Mouse (Mus musculus) liver, embryonic 11.5 days (tissue): ENCODE measurements around the gene Gm17571. TPM values are rescaled to one million over a fixed set of nuclear protein-coding genes. Genes with fewer than 3 reads are reported as not detected.

ENCODE experiments used
- ATAC-seq: fragments of 200-750 bp; cut with Nextera tagmentation; replicated peaks from 2 replicates; pipeline ENCODE4 v1.8.0; 2017; ENCODE audit warnings: moderate number of reproducible peaks, mild to moderate bottlenecking, moderate TSS enrichment, moderate library complexity; ENCODE audit not compliant: low FRiP score
- DNase-seq: peaks from one replicate; pipeline ENCODE4 v3.0.0-alpha.2; 2017; ENCODE audit warnings: low spot score
- H3K27ac ChIP-seq: fragments of 300-500 bp; sonication (generic); 2 replicates; pipeline ENCODE4 v1.5.1; 2014; ENCODE audit warnings: mild to moderate bottlenecking, low read depth, low read length, control low read depth
- H3K27me3 ChIP-seq: fragments of 300-500 bp; sonication (generic); replicated peaks from 2 replicates; pipeline ENCODE4 v1.6.1; 2014; ENCODE audit warnings: low read length, mixed read lengths; ENCODE audit not compliant: control insufficient read depth, insufficient read depth
- H3K36me3 ChIP-seq: fragments of 300-500 bp; sonication (generic); 2 replicates; pipeline ENCODE4 v1.6.1; 2014; ENCODE audit warnings: mild to moderate bottlenecking, low read length, moderate library complexity, mixed read lengths; ENCODE audit not compliant: control insufficient read depth, insufficient read depth
- H3K4me1 ChIP-seq: fragments of 300-500 bp; sonication (generic); replicated peaks from 2 replicates; pipeline ENCODE4 v1.6.1; 2014; ENCODE audit warnings: low read length, mixed read lengths; ENCODE audit not compliant: control insufficient read depth, insufficient read depth
- H3K4me2 ChIP-seq: fragments of 300-500 bp; sonication (generic); 2 replicates; pipeline ENCODE4 v1.6.1; 2014; ENCODE audit warnings: mild to moderate bottlenecking, control low read depth, moderate library complexity
- H3K4me3 ChIP-seq: fragments of 300-500 bp; sonication (generic); 2 replicates; pipeline ENCODE4 v1.5.1; 2014; ENCODE audit warnings: low read depth, low read length, control low read depth
- H3K9ac ChIP-seq: fragments of 300-500 bp; sonication (generic); 2 replicates; pipeline ENCODE4 v1.6.1; 2014; ENCODE audit warnings: low read depth, low read length, control low read depth
- H3K9me3 ChIP-seq: fragments of 300-500 bp; sonication (generic); 2 replicates; pipeline ENCODE4 v1.6.1; 2016; ENCODE audit warnings: low read length, inconsistent platforms, mixed read lengths; ENCODE audit not compliant: control insufficient read depth
- WGBS: fragments of 180-500 bp; shearing (Covaris S2); extraction: QIAGEN DNeasy Blood & Tissue Kit; methylation state at CpG from one replicate; pipeline ENCODE4 v1.1.7; 2014; 5-methylcytosine and 5-hydroxymethylcytosine counted together
- polyA plus RNA-seq: library from polyadenylated mRNA; unstranded; fragments of >200 nt; fragmentation: Nextera tagmentation; extraction: Ambion mirVana; gene quantifications from 2 replicates; pipeline ENCODE4 v1.2.1, GENCODE M21; 2014

The Gm17571 gene
- not detected in 2 replicates for polyA plus RNA-seq

GRCm38 (mm10) chr9:13446703-13447285 is at the start of gene Gm17571:
Gene Gm17571, minus strand, starts transcription at chr9:13446753.
- WGBS: 46% methylated on average over 4 of the region's 4 CpGs
- Histone ChIP-seq H3K36me3 (no peaks in the 10 kb centered on the region), H3K4me3 (no peak within 1 kb of the TSS), H3K9ac (no peak within 1 kb of the TSS), H3K27me3 (no peaks in the 10 kb centered on the region), H3K27ac (no peak within 1 kb of the TSS), H3K9me3 (no peaks in the 10 kb centered on the region), H3K4me1 (no peaks in the 10 kb centered on the region), H3K4me2 (no peak within 1 kb of the TSS)
- no peak for ATAC-seq
- DNase-seq: no peak

- H3K27ac ChIP-seq: no peak overlapping the region
- no peak overlapping the region for H3K4me3 ChIP-seq
- no peaks in the 10 kb centered on the region for H3K36me3 ChIP-seq
- no peaks in the 10 kb centered on the region for H3K9me3 ChIP-seq
- ATAC-seq: no peak
- no peaks in the 10 kb centered on the region for H3K27me3 ChIP-seq
- no peak overlapping the region for H3K4me2 ChIP-seq
- no peak overlapping the region for H3K9ac ChIP-seq
- DNase-seq: no peak
- no peaks in the 10 kb centered on the region for H3K4me1 ChIP-seq
These were observed 49.0 kb upstream of the Gm17571 start for GRCm38 (mm10) chr9:13495530-13495929.

GRCm38 (mm10) chr9:13493746-13494145 is 47.2 kb upstream of the Gm17571 start:
- Histone ChIP-seq H3K27ac (no peak overlapping the region), H3K4me1 (no peaks in the 10 kb centered on the region), H3K27me3 (no peaks in the 10 kb centered on the region), H3K9ac (no peak overlapping the region), H3K4me3 (no peak overlapping the region), H3K4me2 (no peak overlapping the region), H3K36me3 (no peaks in the 10 kb centered on the region), H3K9me3 (no peaks in the 10 kb centered on the region)
- ATAC-seq (no peak), DNase-seq (no peak)
- WGBS: 82% methylated on average over 2 of the region's 2 CpGs

GRCm38 (mm10) chr9:13492807-13493206 is 46.3 kb upstream of the Gm17571 start:
- DNase-seq: no peak
- Histone ChIP-seq H3K4me1 (no peaks in the 10 kb centered on the region), H3K9ac (no peak overlapping the region), H3K27me3 (no peaks in the 10 kb centered on the region), H3K36me3 (no peaks in the 10 kb centered on the region), H3K4me3 (no peak overlapping the region), H3K9me3 (no peaks in the 10 kb centered on the region), H3K27ac (no peak overlapping the region), H3K4me2 (no peak overlapping the region)
- 75% methylated on average over 2 of the region's 2 CpGs for WGBS
- no peak for ATAC-seq

- H3K9ac ChIP-seq: no peak overlapping the region
- WGBS: 78% methylated on average over 9 of the region's 9 CpGs
- H3K4me1 ChIP-seq: no peaks in the 10 kb centered on the region
- no peak overlapping the region for H3K4me3 ChIP-seq
- H3K27me3 ChIP-seq: no peaks in the 10 kb centered on the region
- H3K27ac ChIP-seq: no peak overlapping the region
- H3K36me3 ChIP-seq: no peaks in the 10 kb centered on the region
- no peak overlapping the region for H3K4me2 ChIP-seq
- ATAC-seq (no peak), DNase-seq (no peak)
- no peaks in the 10 kb centered on the region for H3K9me3 ChIP-seq
These were observed 45.5 kb upstream of the Gm17571 start for GRCm38 (mm10) chr9:13491854-13492620.

- H3K27me3 ChIP-seq: no peaks in the 10 kb centered on the region
- H3K4me2 ChIP-seq: no peak overlapping the region
- no peaks in the 10 kb centered on the region for H3K9me3 ChIP-seq
- H3K4me1 ChIP-seq: no peaks in the 10 kb centered on the region
- WGBS: 30% methylated on average over 1 of the region's 1 CpGs
- no peak for DNase-seq
- H3K36me3 ChIP-seq: no peaks in the 10 kb centered on the region
- H3K4me3 ChIP-seq: no peak overlapping the region
- ATAC-seq: no peak
- no peak overlapping the region for H3K27ac ChIP-seq
- no peak overlapping the region for H3K9ac ChIP-seq
These were observed 44.6 kb upstream of the Gm17571 start for GRCm38 (mm10) chr9:13491107-13491506.

- Histone ChIP-seq H3K4me1 (peaks cover 4% of the 10 kb centered on the region; the same call in 1 of the 2 replicates), H3K27ac (no peak overlapping the region), H3K4me2 (no peak overlapping the region), H3K36me3 (no peaks in the 10 kb centered on the region), H3K9ac (no peak overlapping the region), H3K9me3 (no peaks in the 10 kb centered on the region), H3K4me3 (no peak overlapping the region), H3K27me3 (no peaks in the 10 kb centered on the region)
- no peak for ATAC-seq
- WGBS: 73% methylated on average over 1 of the region's 1 CpGs
- DNase-seq: no peak
These were observed 39.4 kb upstream of the Gm17571 start for GRCm38 (mm10) chr9:13485914-13486313.

- 65% methylated on average over 12 of the region's 12 CpGs for WGBS
These were observed 38.0 kb upstream of the Gm17571 start for GRCm38 (mm10) chr9:13484267-13485240.

More at GRCm38 (mm10) chr9:13484267-13485240, 38.0 kb upstream of the Gm17571 start:
- Histone ChIP-seq H3K9ac (no peak overlapping the region), H3K36me3 (no peaks in the 10 kb centered on the region), H3K27me3 (no peaks in the 10 kb centered on the region), H3K4me3 (no peak overlapping the region), H3K4me1 (peaks cover 4% of the 10 kb centered on the region; the same call in 1 of the 2 replicates), H3K9me3 (no peaks in the 10 kb centered on the region), H3K4me2 (no peak overlapping the region), H3K27ac (no peak overlapping the region)
- DNase-seq (no peak), ATAC-seq (no peak)
